ENCODE assay signal across 13 mouse cellular contexts in genomic region chr12:8316541-8316940, GRCm38 (mm10). TPM values are rescaled to one million over a fixed set of nuclear protein-coding genes. Genes with fewer than 3 reads are reported as not detected.
DNase-seq lines count a peak whose midpoint lies in the region; ATAC-seq and TF ChIP-seq lines count a peak whose summit lies in the region.
"Had no signal": no experiment of that assay in that cellular context is flagged by ENCODE, and none has a peak within 500 bp of the region (broad histone marks: within the 10 kb centered on the region; RNA-seq: fewer than 3 reads in every experiment).

No protein-coding gene starts in this region.

- H3K4me2 ChIP-seq in stomach, postnatal 0 days (replicated peaks; ENCODE audit: low read depth) = no peak overlapping the region
- H3K4me2 ChIP-seq: heart, embryonic 13.5 days had no signal

- no peaks in the 10 kb centered on the region for H3K9me3 ChIP-seq in stomach, postnatal 0 days (ENCODE audit: control insufficient read depth, low read length)
- H3K9me3 ChIP-seq: heart, embryonic 13.5 days had no signal

- no peak for DNase-seq in kidney, adult 2 months
- no peak for DNase-seq in kidney, adult 9 months
- peak; percentile 24 for DNase-seq in thymus, adult 2 months
- no peak for DNase-seq in thymus, postnatal 0 days (ENCODE audit: low spot score)
- peak; percentile 27 for DNase-seq in MEL-GATA-1-ER (ENCODE audit: extremely low read depth, low read depth)
- DNase-seq in stomach, postnatal 0 days (ENCODE audit: low spot score) = no peak
- DNase-seq in cerebellum, postnatal 36 days = no peak
- DNase-seq: cerebellum, adult 18-20 months; gastrocnemius, postnatal 25 days; kidney, adult 18-20 months had no signal

- H3K9ac ChIP-seq in stomach, postnatal 0 days (ENCODE audit: low read length) = no peak overlapping the region
- H3K9ac ChIP-seq: heart, embryonic 13.5 days had no signal

- no peak for TF ChIP-seq POLR2A in kidney, adult 2 months (IDR thresholded peaks at IDR 0.05; ENCODE audit: low read depth, low read length)
- no peak for TF ChIP-seq POLR2A in thymus, adult 2 months (IDR thresholded peaks at IDR 0.05; ENCODE audit: control insufficient read depth, extremely low read depth, insufficient read depth, low read length, poor library complexity)

- TF ChIP-seq CTCF in kidney, adult 2 months (conservative IDR thresholded peaks at IDR 0.05; ENCODE audit: insufficient read depth, insufficient read length, low read depth, low read length) = 0 out of 2 replicates have a peak, but pooled peaks have one; percentile 4
- no peak for TF ChIP-seq CTCF in thymus, adult 2 months (IDR thresholded peaks at IDR 0.05; ENCODE audit: borderline replicate concordance, control insufficient read depth, extremely low read depth, insufficient read depth, low read length, poor library complexity)
- peak; percentile 49 for TF ChIP-seq CTCF in stomach, postnatal 0 days (IDR thresholded peaks at IDR 0.05; ENCODE audit: low read depth)

- H3K27me3 ChIP-seq in kidney, adult 2 months (replicated peaks; ENCODE audit: control insufficient read depth, insufficient read depth, low read length) = no peaks in the 10 kb centered on the region
- no peaks in the 10 kb centered on the region for H3K27me3 ChIP-seq in thymus, adult 2 months (ENCODE audit: control insufficient read depth, insufficient read depth, low read length)
- no peaks in the 10 kb centered on the region for H3K27me3 ChIP-seq in stomach, postnatal 0 days (ENCODE audit: control insufficient read depth, insufficient read depth, low read length)

- no peak overlapping the region for H3K4me3 ChIP-seq in kidney, adult 2 months (ENCODE audit: insufficient read depth, low read depth, low read length)
- no peak overlapping the region for H3K4me3 ChIP-seq in thymus, adult 2 months (ENCODE audit: control insufficient read depth, insufficient read depth, low read length)
- no peak overlapping the region for H3K4me3 ChIP-seq in stomach, postnatal 0 days (ENCODE audit: low read depth, low read length)
- H3K4me3 ChIP-seq: heart, embryonic 13.5 days had no signal

- H3K4me1 ChIP-seq in kidney, adult 2 months (ENCODE audit: control insufficient read depth, insufficient read depth, low read length) = no peaks in the 10 kb centered on the region
- H3K4me1 ChIP-seq in thymus, adult 2 months (replicated peaks; ENCODE audit: control insufficient read depth, insufficient read depth, low read length) = peaks cover 5% of the 10 kb centered on the region; the same call in 1 of the 2 replicates
- H3K4me1 ChIP-seq in stomach, postnatal 0 days (replicated peaks; ENCODE audit: control insufficient read depth, insufficient read depth) = no peaks in the 10 kb centered on the region

- no peak for ATAC-seq in stomach, postnatal 0 days (ENCODE audit: low FRiP score, low TSS enrichment)
- ATAC-seq: forebrain, embryonic 16.5 days had no signal

- no peaks in the 10 kb centered on the region for H3K36me3 ChIP-seq in kidney, adult 2 months (ENCODE audit: control insufficient read depth, insufficient read depth, low read length)
- H3K36me3 ChIP-seq in thymus, adult 2 months (ENCODE audit: control insufficient read depth, insufficient read depth, low read length) = no peaks in the 10 kb centered on the region
- H3K36me3 ChIP-seq in stomach, postnatal 0 days (ENCODE audit: control insufficient read depth, insufficient read depth, low read length) = peaks cover 5% of the 10 kb centered on the region; the same call in 1 of the 2 replicates

- no peak for TF ChIP-seq EP300 in stomach, postnatal 0 days (optimal IDR thresholded peaks at IDR 0.05)

- no peak overlapping the region for H3K27ac ChIP-seq in kidney, adult 2 months (ENCODE audit: insufficient read depth, low read depth, low read length)
- H3K27ac ChIP-seq in thymus, adult 2 months (ENCODE audit: control insufficient read depth, insufficient read depth, low read length) = no peak overlapping the region
- H3K27ac ChIP-seq in stomach, postnatal 0 days (replicated peaks) = no peak overlapping the region
- H3K27ac ChIP-seq: heart, embryonic 13.5 days had no signal

- 92% methylated on average over 5 of the region's 5 CpGs for WGBS in kidney, adult 2 months
- 96% methylated on average over 5 of the region's 5 CpGs for WGBS in thymus, adult 2 months
- 85% methylated on average over 5 of the region's 5 CpGs for WGBS in stomach, postnatal 0 days

RNA-seq across cellular contexts. Expression of gene Hs1bp3, which starts 3.3 kb away (rescaled TPM):
- 25.3 and 27.7 TPM in 2 replicates for polyA plus RNA-seq in kidney, adult 2 months (2012; rRNA removed)
- 12.4 and 14.3 TPM in 2 replicates for polyA plus RNA-seq in thymus, adult 2 months (2012; rRNA removed)
- 4.8 and 6.2 TPM in 2 replicates for polyA plus RNA-seq in thymus, postnatal 0 days (2015; fragmentation: Nextera tagmentation; extraction: Ambion mirVana)
- polyA plus RNA-seq in stomach, postnatal 0 days (2015; fragmentation: Nextera tagmentation; extraction: Ambion mirVana) = 7.0 and 7.7 TPM in 2 replicates

RNA-seq across cellular contexts. Expression of gene Gdf7, which starts 14.8 kb away (rescaled TPM):
- 1.1 and 1.5 TPM in 2 replicates for polyA plus RNA-seq in kidney, adult 2 months (2012; rRNA removed)
- polyA plus RNA-seq in thymus, adult 2 months (2012; rRNA removed) = 2.3 and 3.5 TPM in 2 replicates
- polyA plus RNA-seq in thymus, postnatal 0 days (2015; fragmentation: Nextera tagmentation; extraction: Ambion mirVana) = 0.09 TPM in 1 of 2 replicates, not detected in the other
- polyA plus RNA-seq in stomach, postnatal 0 days (2015; fragmentation: Nextera tagmentation; extraction: Ambion mirVana) = 0.06 TPM in 1 of 2 replicates, not detected in the other
- polyA plus RNA-seq: forebrain, embryonic 16.5 days; heart, embryonic 13.5 days; lung, embryonic 16.5 days had no signal

Comparison
In these comparisons a context has a peak if more than half of its experiments do, and no peak if none do; other contexts are left out.
1. DNase-seq: peak in thymus, adult 2 months (single experiment) and MEL-GATA-1-ER (single experiment); none in kidney, adult 2 months (single experiment), kidney, adult 9 months (single experiment), thymus, postnatal 0 days (single experiment), stomach, postnatal 0 days (single experiment) and cerebellum, postnatal 36 days (0 of 2).